Mouse (Mus musculus): ENCODE data around the gene Hinfp. TPM values are rescaled to one million over a fixed set of nuclear protein-coding genes. Genes with fewer than 3 reads are reported as not detected.

The Hinfp gene
- polyA plus RNA-seq, 1 experiment from 2014 or later = 12.1 TPM

GRCm38 (mm10) chr9:44345570-44346433 lies 40.3 kb upstream of the Hinfp start:
- Histone ChIP-seq H3K36me3 (ENCODE audit: control insufficient read depth, insufficient read depth, low read length) (peaks cover 58% of the 10 kb centered on the region), H3K27ac (replicated peaks in 1 of 2; ENCODE audit: control insufficient read depth in 1 of 2, insufficient read depth in 1 of 2, low read depth in 2 of 2, low read length in 2 of 2) (no peak overlapping the region), H3K27me3 (ENCODE audit: control insufficient read depth, insufficient read depth, low read length) (no peaks in the 10 kb centered on the region), H3K9me3 (ENCODE audit: control insufficient read depth, low read length) (no peaks in the 10 kb centered on the region), H3K9ac (ENCODE audit: low read length) (no peak overlapping the region), H3K4me1 (ENCODE audit: control insufficient read depth in 2 of 2, insufficient read depth in 2 of 2, low read length in 2 of 2) (peaks cover 7 to 15% of the 10 kb centered on the region in 2 experiments), H3K4me3 (ENCODE audit: control insufficient read depth in 1 of 2, insufficient read depth in 1 of 2, low read depth in 1 of 2, low read length in 2 of 2) (no peak overlapping the region), H3K4me2 (ENCODE audit: low read length) (no peak overlapping the region)
- 82% methylated on average over 6 of the region's 6 CpGs for WGBS
- no peak for ATAC-seq (ENCODE audit: insufficient number of reproducible peaks, insufficient read depth, low FRiP score, low read depth)

GRCm38 (mm10) chr9:44343781-44344421 lies 38.4 kb upstream of the Hinfp start, which contains the start of gene Hmbs:
Gene Hmbs, minus strand, starts transcription at chr9:44344228.
- Histone ChIP-seq H3K27ac (replicated peaks in 1 of 2; ENCODE audit: control insufficient read depth in 1 of 2, insufficient read depth in 1 of 2, low read depth in 2 of 2, low read length in 2 of 2) (peak within 1 kb of the TSS; percentile 97 to 100), H3K4me1 (ENCODE audit: control insufficient read depth in 2 of 2, insufficient read depth in 2 of 2, low read length in 2 of 2) (peaks cover 7 to 15% of the 10 kb centered on the region in 2 experiments), H3K36me3 (ENCODE audit: control insufficient read depth, insufficient read depth, low read length) (peaks cover 56% of the 10 kb centered on the region), H3K27me3 (ENCODE audit: control insufficient read depth, insufficient read depth, low read length) (no peaks in the 10 kb centered on the region), H3K9me3 (ENCODE audit: control insufficient read depth, low read length) (no peaks in the 10 kb centered on the region), H3K4me2 (ENCODE audit: low read length) (peak within 1 kb of the TSS; percentile 85), H3K9ac (ENCODE audit: low read length) (peak within 1 kb of the TSS; percentile 86), H3K4me3 (ENCODE audit: control insufficient read depth in 1 of 2, insufficient read depth in 1 of 2, low read depth in 1 of 2, low read length in 2 of 2) (peak within 1 kb of the TSS; percentile 71 to 98)
- under 1% methylated on average over 39 of the region's 39 CpGs for WGBS
- ATAC-seq (ENCODE audit: insufficient number of reproducible peaks, insufficient read depth, low FRiP score, low read depth) = peak; percentile 94

- peak overlapping the region; percentile 85 for H3K4me2 ChIP-seq (ENCODE audit: low read length)
- peak; percentile 57 for ATAC-seq (ENCODE audit: insufficient number of reproducible peaks, insufficient read depth, low FRiP score, low read depth)
- H3K27ac ChIP-seq (replicated peaks in 1 of 2; ENCODE audit: control insufficient read depth in 1 of 2, insufficient read depth in 1 of 2, low read depth in 2 of 2, low read length in 2 of 2) = peak overlapping the region; percentile 81 to 97
- peaks cover 55% of the 10 kb centered on the region for H3K36me3 ChIP-seq (ENCODE audit: control insufficient read depth, insufficient read depth, low read length)
- peak overlapping the region; percentile 71 to 98 for H3K4me3 ChIP-seq (ENCODE audit: control insufficient read depth in 1 of 2, insufficient read depth in 1 of 2, low read depth in 1 of 2, low read length in 2 of 2)
- no peaks in the 10 kb centered on the region for H3K9me3 ChIP-seq (ENCODE audit: control insufficient read depth, low read length)
- peak overlapping the region; percentile 86 for H3K9ac ChIP-seq (ENCODE audit: low read length)
- 2% methylated on average over 6 of the region's 6 CpGs for WGBS
- no peaks in the 10 kb centered on the region for H3K27me3 ChIP-seq (ENCODE audit: control insufficient read depth, insufficient read depth, low read length)
- peaks cover 7 to 15% of the 10 kb centered on the region in 2 experiments for H3K4me1 ChIP-seq (ENCODE audit: control insufficient read depth in 2 of 2, insufficient read depth in 2 of 2, low read length in 2 of 2)
Observed at GRCm38 (mm10) chr9:44343290-44343689, 37.8 kb upstream of the Hinfp start.

- H3K4me2 ChIP-seq (ENCODE audit: low read length) = peak overlapping the region; percentile 85
- ATAC-seq (ENCODE audit: insufficient number of reproducible peaks, insufficient read depth, low FRiP score, low read depth) = no peak
- H3K27ac ChIP-seq (replicated peaks in 1 of 2; ENCODE audit: control insufficient read depth in 1 of 2, insufficient read depth in 1 of 2, low read depth in 2 of 2, low read length in 2 of 2) = peak overlapping the region; percentile 81 to 97
- H3K9ac ChIP-seq (ENCODE audit: low read length) = peak overlapping the region; percentile 86; the same call in 1 of the 2 replicates
- peak overlapping the region in 1 of 2 experiments; percentile 71; a peak in 2 of 4 replicates for H3K4me3 ChIP-seq (ENCODE audit: control insufficient read depth in 1 of 2, insufficient read depth in 1 of 2, low read depth in 1 of 2, low read length in 2 of 2)
- no peaks in the 10 kb centered on the region for H3K27me3 ChIP-seq (ENCODE audit: control insufficient read depth, insufficient read depth, low read length)
- no peaks in the 10 kb centered on the region for H3K9me3 ChIP-seq (ENCODE audit: control insufficient read depth, low read length)
- H3K36me3 ChIP-seq (ENCODE audit: control insufficient read depth, insufficient read depth, low read length) = peaks cover 55% of the 10 kb centered on the region
- peaks cover 9 to 20% of the 10 kb centered on the region in 2 experiments for H3K4me1 ChIP-seq (ENCODE audit: control insufficient read depth in 2 of 2, insufficient read depth in 2 of 2, low read length in 2 of 2)
- WGBS = 87% methylated on average over 1 of the region's 1 CpGs
Observed at GRCm38 (mm10) chr9:44342605-44343004, 37.1 kb upstream of the Hinfp start.

- H3K4me3 ChIP-seq (ENCODE audit: control insufficient read depth in 1 of 2, insufficient read depth in 1 of 2, low read depth in 1 of 2, low read length in 2 of 2) = peak overlapping the region in 1 of 2 experiments; percentile 3; a peak in 1 of 4 replicates
- no peaks in the 10 kb centered on the region for H3K27me3 ChIP-seq (ENCODE audit: control insufficient read depth, insufficient read depth, low read length)
- ATAC-seq (ENCODE audit: insufficient number of reproducible peaks, insufficient read depth, low FRiP score, low read depth) = no peak
- H3K9me3 ChIP-seq (ENCODE audit: control insufficient read depth, low read length) = no peaks in the 10 kb centered on the region
- WGBS = 52% methylated on average over 3 of the region's 3 CpGs
- peak overlapping the region; percentile 85 for H3K4me2 ChIP-seq (ENCODE audit: low read length)
- H3K9ac ChIP-seq (ENCODE audit: low read length) = peak overlapping the region; percentile 86
- H3K36me3 ChIP-seq (ENCODE audit: control insufficient read depth, insufficient read depth, low read length) = peaks cover 55% of the 10 kb centered on the region
- peaks cover 9 to 25% of the 10 kb centered on the region in 2 experiments for H3K4me1 ChIP-seq (ENCODE audit: control insufficient read depth in 2 of 2, insufficient read depth in 2 of 2, low read length in 2 of 2)
- peak overlapping the region; percentile 81 to 97; a peak in 3 of 4 replicates for H3K27ac ChIP-seq (replicated peaks in 1 of 2; ENCODE audit: control insufficient read depth in 1 of 2, insufficient read depth in 1 of 2, low read depth in 2 of 2, low read length in 2 of 2)
Observed at GRCm38 (mm10) chr9:44342173-44342572, 36.7 kb upstream of the Hinfp start.

GRCm38 (mm10) chr9:44341487-44341886 lies 36.0 kb upstream of the Hinfp start:
- H3K9ac ChIP-seq (ENCODE audit: low read length) = peak overlapping the region; percentile 55
- no peaks in the 10 kb centered on the region for H3K27me3 ChIP-seq (ENCODE audit: control insufficient read depth, insufficient read depth, low read length)
- no peak overlapping the region for H3K4me2 ChIP-seq (ENCODE audit: low read length)
- no peak overlapping the region for H3K27ac ChIP-seq (replicated peaks in 1 of 2; ENCODE audit: control insufficient read depth in 1 of 2, insufficient read depth in 1 of 2, low read depth in 2 of 2, low read length in 2 of 2)
- H3K36me3 ChIP-seq (ENCODE audit: control insufficient read depth, insufficient read depth, low read length) = peaks cover 56% of the 10 kb centered on the region
- no peaks in the 10 kb centered on the region for H3K9me3 ChIP-seq (ENCODE audit: control insufficient read depth, low read length)
- peaks cover 10 to 32% of the 10 kb centered on the region in 2 experiments for H3K4me1 ChIP-seq (ENCODE audit: control insufficient read depth in 2 of 2, insufficient read depth in 2 of 2, low read length in 2 of 2)
- 82% methylated on average over 5 of the region's 5 CpGs for WGBS
- ATAC-seq (ENCODE audit: insufficient number of reproducible peaks, insufficient read depth, low FRiP score, low read depth) = no peak
- H3K4me3 ChIP-seq (ENCODE audit: control insufficient read depth in 1 of 2, insufficient read depth in 1 of 2, low read depth in 1 of 2, low read length in 2 of 2) = peak overlapping the region in 1 of 2 experiments; percentile 3; a peak in 1 of 4 replicates

- H3K9ac ChIP-seq (ENCODE audit: low read length) = no peak overlapping the region
- H3K4me3 ChIP-seq (ENCODE audit: control insufficient read depth in 1 of 2, insufficient read depth in 1 of 2, low read depth in 1 of 2, low read length in 2 of 2) = no peak overlapping the region
- peaks cover 55% of the 10 kb centered on the region for H3K36me3 ChIP-seq (ENCODE audit: control insufficient read depth, insufficient read depth, low read length)
- no peaks in the 10 kb centered on the region for H3K9me3 ChIP-seq (ENCODE audit: control insufficient read depth, low read length)
- 86% methylated on average over 5 of the region's 5 CpGs for WGBS
- peaks cover 11 to 35% of the 10 kb centered on the region in 2 experiments for H3K4me1 ChIP-seq (ENCODE audit: control insufficient read depth in 2 of 2, insufficient read depth in 2 of 2, low read length in 2 of 2)
- H3K27ac ChIP-seq (replicated peaks in 1 of 2; ENCODE audit: control insufficient read depth in 1 of 2, insufficient read depth in 1 of 2, low read depth in 2 of 2, low read length in 2 of 2) = no peak overlapping the region
- no peak overlapping the region for H3K4me2 ChIP-seq (ENCODE audit: low read length)
- ATAC-seq (ENCODE audit: insufficient number of reproducible peaks, insufficient read depth, low FRiP score, low read depth) = no peak
- H3K27me3 ChIP-seq (ENCODE audit: control insufficient read depth, insufficient read depth, low read length) = no peaks in the 10 kb centered on the region
Observed at GRCm38 (mm10) chr9:44338574-44338973, 33.1 kb upstream of the Hinfp start.

Measured in heart, embryonic 14.5 days (tissue).